Mouse (Mus musculus) brain, adult 10 weeks (tissue): ENCODE data around the gene Cds2. TPM values are rescaled to one million over a fixed set of nuclear protein-coding genes. Genes with fewer than 3 reads are reported as not detected.

Source experiments
- polyA plus RNA-seq: library from polyadenylated mRNA; stranded (reverse); fragments of 350-450 nt; fragmentation: Illumina TruSeq; extraction: RNeasy Lipid Tissue Mini Kit (QIAGEN cat#74804); gene quantifications from one replicate; pipeline ENCODE4 v1.2.3, GENCODE M21; 2015; ENCODE audit warnings: low read depth, low replicate concordance

Cds2 gene
- 159 TPM for polyA plus RNA-seq

DNA sequence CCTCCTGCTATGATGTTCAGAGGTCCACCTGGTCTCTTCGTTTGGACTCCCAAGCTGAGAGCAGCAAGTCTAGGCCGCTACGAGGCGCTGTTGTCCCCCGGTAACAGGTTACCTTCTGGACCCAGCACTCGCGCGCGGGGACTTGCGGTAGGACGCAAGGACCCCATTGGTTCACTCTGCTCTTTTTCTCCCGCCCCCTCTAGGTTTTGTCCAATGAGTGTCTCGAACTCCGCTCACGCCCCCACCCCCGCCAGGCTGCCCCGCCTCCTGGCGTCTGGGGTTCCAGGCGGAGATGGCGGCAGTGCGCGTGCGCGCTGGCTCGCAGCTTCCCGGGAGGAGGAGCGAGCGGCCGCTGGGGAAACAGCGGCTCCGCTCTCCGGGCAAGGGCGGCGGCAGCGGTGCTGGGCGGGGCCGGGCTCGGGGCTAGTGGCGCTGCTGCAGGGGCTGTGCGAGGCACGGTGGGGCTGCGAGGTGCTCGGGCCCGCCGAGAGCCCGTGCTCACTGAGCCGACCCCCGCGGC lies at the start of gene Cds2:
TSS of gene Cds2 (plus strand) at position 270 of the 520 bp plus-strand sequence.

DNA sequence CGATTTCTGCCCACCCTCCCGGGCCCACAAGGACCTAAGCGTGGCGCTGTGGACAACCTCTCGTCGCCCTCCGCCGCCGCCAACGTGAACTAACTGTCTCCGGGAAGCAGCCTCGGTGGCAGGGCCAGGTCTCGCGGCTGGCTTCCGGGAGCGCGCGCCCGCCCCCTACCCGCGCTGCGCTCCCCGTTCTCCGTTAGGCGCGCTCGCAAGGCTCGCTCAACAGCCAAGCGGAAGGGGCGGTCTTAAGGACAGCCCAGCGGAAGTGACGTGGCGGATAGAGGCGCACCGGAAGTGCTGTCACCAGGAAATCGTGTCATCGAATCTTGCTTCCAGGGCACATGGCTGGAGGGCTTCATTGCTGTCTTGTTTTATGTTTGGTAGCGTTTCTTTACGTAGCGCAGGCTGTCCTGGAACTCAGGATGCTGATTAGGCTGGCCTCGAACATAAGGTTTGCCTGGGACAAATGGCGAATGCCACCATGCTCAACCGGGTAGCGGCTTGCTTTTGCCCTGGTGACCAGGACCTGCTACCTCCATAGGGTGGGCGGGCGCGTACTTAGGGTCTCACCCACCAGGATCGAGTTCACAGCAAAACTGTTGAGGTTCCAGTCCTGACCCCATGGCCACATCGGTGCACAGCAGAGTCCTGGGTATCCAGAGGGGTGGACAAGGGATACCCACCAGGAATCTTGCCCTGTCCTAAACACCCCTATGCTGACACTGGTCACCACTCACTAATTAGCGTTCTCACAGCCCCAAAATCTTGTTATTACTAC lies 15.2 kb upstream of the Cds2 start, which contains the start of gene Tmem230:
TSS of gene Tmem230 (minus strand) at position 269 of the 775 bp plus-strand sequence.

DNA sequence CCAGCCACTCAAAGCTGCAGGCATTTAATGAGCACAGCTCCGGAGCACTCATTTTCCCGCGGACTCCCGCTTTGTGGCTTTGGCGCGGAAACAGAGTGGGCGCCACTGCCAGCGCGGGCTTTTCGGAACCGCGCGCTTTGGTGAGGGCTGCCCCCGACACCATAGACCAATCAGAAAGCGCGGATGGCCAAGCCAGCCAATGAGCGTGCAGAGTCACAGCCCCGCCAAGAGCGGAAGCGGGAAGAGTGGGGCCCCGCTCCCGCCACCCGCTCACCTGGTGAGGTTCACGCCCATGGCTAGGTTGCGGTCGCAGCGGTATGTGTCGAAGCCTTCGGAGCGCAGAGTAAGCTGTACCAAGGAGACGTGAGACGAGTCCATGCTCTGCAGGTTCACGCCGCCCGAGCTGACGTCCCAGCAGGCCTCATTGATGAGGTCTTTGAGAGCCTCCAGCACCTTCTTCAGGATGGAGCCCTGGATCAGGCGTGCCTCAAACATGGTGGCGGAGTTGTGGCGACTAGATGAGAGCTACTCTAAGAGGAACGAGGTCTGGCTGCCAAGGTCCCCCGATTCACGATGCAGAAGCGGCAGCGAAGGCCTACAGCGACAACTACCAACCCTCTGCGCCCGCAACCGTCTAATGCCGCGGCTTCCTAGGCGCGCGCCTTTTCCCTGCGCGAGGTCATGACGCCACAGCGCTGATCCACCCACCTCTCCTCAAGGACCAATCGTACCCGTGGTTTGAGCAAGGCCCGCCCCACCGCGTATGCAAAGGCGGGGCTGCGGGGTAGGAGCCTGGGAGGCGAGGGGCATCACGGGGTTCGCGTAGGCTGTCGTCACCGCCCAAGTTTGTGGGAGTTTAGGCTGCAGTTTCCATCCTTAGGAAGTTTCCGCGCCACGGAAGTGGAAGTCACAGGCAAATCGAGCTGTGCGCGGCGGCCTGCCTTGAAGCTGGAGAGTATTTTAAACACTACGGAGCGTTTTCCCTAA lies 10.1 kb upstream of the Cds2 start, which contains the start of gene Pcna:
TSS of gene Pcna (minus strand) at position 773 of the 987 bp plus-strand sequence.

Other genes with a start within 250 kb of the Cds2 start
- gene Rassf2, start 232.9 kb upstream of the Cds2 start, polyA plus RNA-seq = 39.9 TPM
- 82.4 TPM for gene Slc23a2, start 118.0 kb upstream of the Cds2 start, polyA plus RNA-seq
- gene Tmem230, start 15.3 kb upstream of the Cds2 start, polyA plus RNA-seq = 42.9 TPM
- 92.0 TPM for gene Pcna, start 9.8 kb upstream of the Cds2 start, polyA plus RNA-seq
- gene Prokr2, start 122.3 kb downstream of the Cds2 start, polyA plus RNA-seq = 1.5 TPM